Mouse (Mus musculus) gastrocnemius, postnatal 25 days (tissue): ENCODE results near the gene Mllt1. TPM values are rescaled to one million over a fixed set of nuclear protein-coding genes. Genes with fewer than 3 reads are reported as not detected.

ENCODE experiments used
- DNase-seq: peaks from one replicate; pipeline ENCODE4 v3.0.0; 2022
- total RNA-seq, 2 experiments: library from RNA; stranded (reverse); gene quantifications; 1 replicate in 1 of 2; 2 replicates in 1 of 2; pipeline ENCODE4 v1.2.3; 2021

The Mllt1 gene
- total RNA-seq, 2 experiments from 2014 or later = 16.0 to 16.5 TPM

DNA sequence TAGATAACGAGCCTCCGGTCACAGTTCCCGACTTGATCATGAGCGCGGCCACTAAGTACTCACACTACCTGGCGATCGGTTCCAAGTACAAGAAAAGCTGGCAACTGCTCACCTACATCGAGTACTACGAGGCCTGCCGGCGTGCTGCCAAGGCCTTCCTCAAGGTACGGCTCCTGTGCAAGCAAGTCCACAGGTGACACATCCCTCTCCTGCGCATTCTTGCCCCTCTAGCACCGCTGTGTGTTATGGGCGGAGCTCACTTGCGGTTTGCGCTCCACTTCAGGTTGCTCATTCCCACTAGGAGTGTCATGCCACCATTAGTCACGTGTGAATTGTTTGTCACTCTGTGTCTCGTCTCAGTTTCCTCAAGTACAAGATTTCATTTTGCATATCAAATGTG is 57.8 kb downstream of the Mllt1 start:
- DNase-seq = no peak

DNA sequence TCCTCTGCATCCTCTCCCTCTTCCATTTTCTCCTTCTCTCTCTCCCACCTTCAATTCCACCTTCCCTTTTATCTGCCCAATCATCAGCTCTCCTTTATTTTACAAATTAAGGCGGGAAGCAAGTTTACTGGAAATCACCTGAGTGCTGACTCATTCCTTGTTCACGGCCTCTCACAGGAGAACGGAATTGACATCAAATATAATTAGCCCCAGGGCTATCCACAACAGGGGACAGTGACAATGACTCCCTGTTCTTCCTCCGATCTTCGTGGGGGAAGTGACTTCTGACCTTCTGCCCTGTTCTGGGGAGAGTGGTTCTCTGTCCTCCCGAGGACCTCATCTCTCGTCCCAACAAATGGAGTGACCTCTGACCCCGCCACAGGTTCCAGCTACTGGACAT is 58.2 kb downstream of the Mllt1 start:
- no peak for DNase-seq

DNA sequence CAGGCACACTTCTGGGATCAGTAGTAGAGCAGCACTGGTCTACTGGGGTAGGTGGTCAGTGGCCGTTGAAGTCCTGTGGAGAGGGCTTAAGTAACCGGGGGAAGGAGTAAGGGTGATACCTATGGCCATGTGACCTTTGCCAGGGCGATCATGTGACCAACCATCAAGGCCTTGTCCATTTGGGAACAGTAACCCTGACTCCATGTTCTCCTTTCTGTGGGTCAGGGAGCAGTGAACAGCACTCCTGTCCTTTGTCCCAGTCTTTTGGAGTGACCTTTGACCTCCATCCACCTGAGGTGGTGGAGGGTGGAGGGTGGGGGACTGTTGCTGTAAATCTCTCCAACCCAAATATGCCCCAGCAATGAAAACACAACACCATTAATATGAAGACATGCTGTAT is 58.8 kb downstream of the Mllt1 start:
- DNase-seq = no peak

DNA sequence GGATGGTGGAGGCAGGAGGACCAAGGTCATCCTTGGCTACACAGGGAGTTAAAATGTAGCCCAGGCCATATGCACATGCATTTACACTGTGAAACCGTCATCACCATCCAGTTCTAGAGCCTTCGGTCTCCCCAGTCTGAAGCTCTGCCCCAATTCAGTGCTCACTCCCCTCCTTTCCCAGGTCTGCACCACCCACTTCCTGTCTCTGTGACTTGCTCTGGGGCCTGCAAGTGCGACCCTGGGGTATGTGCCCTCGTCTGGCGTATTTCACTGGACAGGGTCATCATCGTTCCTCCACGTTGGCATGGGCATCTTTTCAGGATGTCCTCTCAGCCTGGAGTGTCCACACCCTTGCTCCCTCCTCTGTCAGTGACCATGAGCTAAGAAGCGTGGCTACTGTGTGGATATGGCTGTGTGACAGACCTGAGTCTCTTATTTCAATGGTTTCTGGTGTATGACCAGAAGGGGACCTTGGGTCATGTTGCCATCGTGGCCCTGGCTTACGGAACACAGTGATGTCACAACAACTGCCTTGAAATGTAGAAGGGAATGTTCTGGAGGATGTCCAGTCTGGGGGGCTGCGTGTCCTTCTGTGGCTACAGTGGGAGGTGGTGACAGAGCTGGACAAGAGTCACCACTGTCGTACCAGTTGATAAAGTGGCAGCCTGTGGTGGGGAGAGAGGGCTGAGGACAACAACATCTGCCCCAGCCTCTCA is 60.1 kb downstream of the Mllt1 start, which contains the start of gene 1700061G19Rik:
Gene 1700061G19Rik, plus strand, starts transcription at position 542 of the 716 bp plus-strand sequence.
- DNase-seq = no peak

DNA sequence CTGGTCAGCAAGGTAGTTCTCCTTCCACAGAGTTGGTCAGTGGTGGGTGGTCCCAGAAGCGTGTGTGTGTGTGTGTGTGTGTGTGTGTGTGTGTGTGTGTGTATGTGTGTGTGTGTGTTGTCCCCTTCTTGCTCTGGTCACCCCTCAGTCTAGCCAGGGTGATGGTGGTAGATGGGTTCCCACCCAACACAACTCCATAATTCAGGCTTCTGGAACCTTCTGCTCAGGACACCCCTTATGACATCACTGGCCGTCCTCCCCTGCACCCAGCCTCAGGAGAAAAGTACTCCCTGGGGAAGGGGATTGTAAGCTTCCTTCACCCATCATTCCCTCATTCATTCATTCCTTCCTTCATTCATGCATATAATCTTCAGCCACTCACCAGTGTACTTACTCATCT is 61.0 kb downstream of the Mllt1 start, which contains the start of gene Acsbg2:
Gene Acsbg2, minus strand, starts transcription at position 211 of the 400 bp plus-strand sequence.
- DNase-seq = no peak

DNA sequence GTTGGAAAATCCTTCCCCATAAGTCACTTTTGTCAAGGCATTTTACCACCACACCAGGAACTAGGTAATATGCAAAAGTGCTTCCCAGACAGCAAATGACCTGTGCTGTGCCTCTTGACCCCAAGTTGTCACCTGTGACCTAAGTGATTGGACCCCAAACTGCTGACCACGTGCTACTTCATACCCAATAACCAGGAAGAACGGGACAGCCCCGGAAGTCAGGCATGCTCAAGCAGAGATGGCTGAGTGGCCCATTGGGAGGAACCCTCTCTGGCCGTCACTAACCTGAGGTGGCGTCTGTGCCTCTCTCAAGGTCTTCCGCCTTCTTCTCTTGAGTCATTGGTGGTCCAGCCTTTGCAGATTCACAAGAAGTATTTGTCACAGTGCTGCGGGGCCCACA is 62.7 kb downstream of the Mllt1 start:
- no peak for DNase-seq

DNA sequence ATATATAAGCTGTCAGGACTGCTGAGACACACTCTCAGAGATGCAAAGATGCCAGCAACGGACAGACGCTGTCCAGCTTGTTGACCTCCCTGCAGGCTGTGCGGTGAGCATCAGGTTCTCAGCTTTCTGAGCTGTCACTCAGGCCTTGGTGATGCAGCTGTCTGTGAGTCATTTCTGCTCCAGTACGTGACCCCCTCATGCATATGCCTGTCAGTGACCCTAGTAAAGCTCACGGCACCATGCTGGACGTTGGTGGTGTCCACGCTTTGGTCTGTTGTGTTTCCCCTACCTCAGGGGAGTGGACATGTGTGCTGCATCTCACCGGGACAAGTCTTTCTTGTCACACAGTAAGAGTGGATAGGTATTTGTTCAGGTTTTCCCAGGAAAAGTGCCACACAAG is 63.4 kb downstream of the Mllt1 start:
- DNase-seq = no peak

DNA sequence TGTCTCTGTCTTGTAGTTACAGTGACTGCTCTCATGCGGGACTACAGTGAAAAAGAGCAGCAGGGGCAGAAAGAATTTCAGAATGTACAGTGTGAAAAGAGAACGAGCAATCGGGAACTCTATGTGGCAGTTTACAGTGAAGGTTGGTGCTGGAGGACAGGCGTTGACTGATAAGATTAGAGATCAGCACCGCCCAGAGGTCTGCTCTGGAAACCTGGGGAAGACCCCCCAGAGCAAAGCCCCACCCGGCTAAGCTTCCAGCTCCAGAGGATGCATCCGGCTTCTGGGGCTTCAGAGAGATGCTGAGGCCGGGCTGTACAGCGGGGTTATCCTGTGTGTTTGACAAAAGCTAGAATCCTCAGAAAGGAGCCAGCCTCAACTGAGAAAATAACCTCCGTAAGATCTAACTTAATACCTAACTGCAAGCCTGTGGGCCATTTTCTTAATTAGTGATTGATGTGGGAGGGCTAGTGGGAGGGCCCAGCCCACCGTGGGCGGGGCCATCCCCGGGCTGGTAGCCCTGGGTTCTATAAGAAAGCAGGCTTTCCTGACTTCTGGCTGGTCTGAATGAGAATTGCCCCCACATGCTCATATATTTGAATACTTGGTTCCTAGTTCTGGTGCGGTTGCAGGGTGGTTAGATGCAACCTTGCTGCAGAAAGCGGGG is 64.8 kb downstream of the Mllt1 start:
- DNase-seq = no peak

DNA sequence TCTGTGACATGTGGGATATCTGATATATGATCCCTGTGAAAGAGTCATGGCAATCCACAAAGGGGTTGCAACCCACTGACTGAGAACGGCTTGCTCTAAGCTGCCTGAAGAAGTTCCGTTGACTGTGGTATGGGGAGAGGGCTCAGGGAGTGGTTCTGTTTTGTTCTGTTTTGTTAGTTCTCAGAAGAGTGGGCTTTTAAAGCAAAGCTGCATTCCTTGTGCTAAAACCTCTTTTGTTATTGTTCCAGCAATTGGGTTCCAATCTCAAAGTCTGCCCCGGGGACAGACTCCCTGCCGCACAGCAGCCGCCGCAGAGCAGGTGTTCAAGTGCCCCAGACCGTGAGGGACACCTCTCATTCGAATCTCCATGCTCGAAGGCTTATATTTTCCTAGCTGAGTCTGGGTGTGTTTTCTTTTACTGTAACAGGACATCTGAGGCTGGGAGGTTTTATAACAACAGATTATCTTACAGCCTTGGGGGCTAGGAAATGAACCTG is 65.7 kb downstream of the Mllt1 start:
- DNase-seq = no peak

DNA sequence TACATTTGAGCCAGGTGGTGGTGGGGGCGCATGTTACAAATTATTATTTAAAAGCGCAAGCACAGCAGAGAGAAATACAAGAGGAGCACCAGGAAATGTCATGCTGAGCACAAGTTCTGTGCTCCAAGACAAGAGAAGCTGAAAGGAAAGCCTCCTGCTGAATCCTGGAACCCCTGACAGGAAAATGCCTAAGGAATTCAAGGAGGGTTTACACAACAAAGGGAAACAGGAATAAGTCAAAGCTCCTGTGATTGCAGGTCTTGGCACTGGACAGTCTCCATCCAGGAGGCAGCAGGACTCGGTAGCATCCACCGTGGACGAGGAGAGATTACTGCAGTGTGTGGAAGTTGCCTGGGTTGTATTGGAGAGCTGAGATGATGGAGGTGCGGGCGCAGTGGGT is 69.1 kb downstream of the Mllt1 start:
- DNase-seq = no peak

DNA sequence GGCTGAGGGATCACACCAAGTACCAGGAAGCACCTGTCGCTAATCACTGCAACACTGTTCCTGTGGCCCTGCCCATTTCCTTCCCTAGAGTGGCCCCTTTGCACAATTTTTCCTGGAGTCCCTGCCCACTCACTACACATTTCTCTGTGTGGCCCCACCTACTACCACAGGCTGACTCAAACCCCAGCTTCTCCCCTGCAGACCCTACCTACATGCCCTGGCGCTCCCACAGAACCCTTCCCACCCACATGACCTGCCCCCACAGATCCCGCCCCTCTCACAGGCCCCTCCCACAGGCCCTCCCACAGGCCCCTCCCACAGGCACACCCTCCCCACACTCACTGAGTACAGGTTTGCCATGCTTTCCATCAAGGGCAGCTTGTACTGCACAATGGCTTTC is 74.0 kb downstream of the Mllt1 start:
- DNase-seq = no peak

DNA sequence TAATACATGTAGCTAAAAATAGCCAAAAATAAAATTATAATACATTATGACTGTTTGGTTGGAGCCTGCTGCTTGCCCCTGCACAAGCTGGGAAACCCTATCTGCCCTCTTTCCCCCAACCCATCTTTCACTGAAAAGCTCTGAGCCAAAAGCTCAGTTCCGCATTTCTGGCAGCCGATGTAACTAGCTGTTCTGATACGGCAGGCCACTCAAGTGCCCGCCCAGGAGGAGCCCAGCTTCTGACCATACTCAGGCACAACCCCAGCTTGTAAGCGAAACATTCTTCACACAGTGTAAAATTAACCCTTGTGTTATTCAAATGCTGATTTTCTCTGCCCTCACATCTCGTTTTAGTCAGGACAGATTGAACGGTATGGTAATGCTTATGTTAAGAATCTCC is 76.3 kb downstream of the Mllt1 start:
- DNase-seq = no peak

DNA sequence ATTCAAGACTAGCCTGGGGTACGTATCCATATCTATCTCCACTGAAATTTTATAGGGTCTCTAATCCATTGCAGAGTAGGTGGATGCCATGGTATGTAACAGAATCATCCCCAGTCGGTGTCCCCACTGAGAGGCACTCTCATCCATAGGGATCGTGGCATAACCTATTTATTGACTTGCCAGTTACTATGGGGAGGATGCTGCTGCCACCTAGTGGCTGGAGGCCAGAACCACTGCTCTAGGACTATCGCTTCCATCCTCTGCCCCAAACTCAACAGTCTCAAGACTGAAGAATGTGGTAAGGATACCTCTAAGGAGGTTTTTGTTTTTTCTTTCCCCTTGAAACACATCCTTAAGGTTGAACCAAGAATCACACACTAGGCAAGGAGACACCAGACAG is 77.0 kb downstream of the Mllt1 start:
- DNase-seq = peak; percentile 39

DNA sequence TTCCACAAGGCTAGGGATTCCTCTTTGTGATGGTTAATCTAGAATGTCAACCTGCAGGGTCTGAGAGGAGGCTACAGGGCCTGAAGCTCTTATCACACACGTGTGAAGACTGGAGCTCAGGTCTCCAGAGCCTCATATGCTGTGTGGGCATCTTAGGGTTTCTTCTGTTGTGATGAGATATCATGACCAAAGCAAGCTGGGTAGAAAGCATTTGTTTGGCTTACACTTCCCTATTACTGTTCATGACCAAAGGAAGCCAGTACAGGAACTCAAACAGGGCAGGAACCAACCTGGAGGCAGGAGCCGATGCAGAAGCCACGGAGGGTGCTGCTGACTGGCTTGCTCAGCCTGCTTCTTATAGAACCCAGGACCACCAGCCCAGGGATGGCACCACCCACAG is 79.8 kb downstream of the Mllt1 start:
- DNase-seq = no peak

DNA sequence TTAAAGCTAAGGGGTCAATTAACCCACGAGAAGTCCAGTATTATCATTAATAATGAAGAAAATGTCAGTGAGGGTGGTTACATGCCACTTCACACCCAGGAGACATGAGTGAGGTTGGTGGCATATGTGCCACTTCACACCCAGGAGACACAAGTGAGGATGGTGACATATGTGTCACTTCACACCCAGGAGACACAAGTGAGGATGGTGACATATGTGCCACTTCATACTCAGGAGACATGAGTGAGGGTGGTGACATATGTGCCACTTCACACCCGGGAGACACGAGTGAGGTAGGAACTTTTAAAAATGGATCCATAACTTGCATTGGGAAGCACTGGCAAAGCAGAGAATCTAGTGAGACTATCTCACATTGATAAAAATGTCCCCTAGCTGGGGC is 84.0 kb downstream of the Mllt1 start:
- no peak for DNase-seq

DNA sequence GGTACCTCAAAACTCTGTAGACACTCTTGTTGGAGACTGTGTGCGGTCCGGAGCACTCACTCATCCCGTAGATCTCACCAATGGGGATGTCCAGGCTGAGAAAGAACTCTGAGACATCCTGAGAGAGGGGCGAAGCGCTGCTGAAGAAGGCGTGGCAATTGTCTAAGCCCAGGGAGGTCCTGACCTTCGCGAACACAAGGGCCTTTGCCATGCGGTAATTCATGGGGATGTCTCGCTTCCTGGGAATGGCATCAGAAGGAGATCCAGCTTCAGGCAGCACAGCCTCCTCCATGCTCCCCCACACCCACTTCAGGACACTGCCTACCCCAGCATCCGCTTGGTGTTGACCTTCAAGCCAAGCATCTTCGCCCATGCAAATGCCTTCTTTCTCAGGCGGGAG is 85.5 kb downstream of the Mllt1 start:
- DNase-seq = no peak

DNA sequence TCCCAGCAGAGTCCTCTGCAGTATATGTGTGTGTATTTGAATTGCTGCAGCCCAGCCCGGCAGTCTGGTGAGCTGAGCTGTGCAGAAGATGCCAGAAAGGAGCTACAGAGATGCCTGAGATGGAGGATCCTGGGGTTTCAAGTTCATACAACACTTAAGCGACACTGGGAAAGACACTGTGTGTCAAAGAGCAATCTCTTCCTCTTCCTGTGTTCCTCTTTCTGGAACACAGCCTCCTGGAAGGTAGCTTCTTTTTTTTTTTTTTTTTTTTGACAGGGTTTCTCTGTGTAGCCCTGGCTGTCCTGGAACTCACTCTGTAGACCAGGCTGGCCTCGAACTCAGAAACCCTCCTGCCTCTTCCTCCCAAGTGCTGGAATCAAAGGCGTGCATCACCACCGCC is 86.4 kb downstream of the Mllt1 start:
- DNase-seq = no peak

DNA sequence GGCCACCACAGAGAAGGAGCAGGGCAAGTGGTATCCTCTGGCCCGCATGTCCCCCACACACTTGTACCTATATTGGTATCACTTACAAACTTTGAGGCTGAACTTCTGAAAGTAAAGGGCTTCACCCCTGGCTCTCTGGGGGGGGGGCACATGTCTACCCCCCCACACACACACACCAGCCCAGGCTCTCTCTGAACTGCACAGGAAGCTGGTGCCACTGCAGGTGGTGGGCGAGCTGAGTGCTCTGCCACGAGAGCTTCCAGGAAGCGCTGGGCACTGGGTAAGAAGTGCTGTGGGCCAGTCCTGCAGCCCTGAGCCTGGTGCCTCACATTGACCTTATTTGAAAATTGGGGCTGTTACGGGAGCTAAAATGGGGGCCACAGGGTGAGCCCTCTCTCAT is 91.5 kb downstream of the Mllt1 start:
- no peak for DNase-seq

Other genes starting within 250 kb of the Mllt1 start
- 100 to 1,000 TPM; 459 to 461 TPM for gene Ndufa11, start 217.6 kb downstream of the Mllt1 start, total RNA-seq
- gene Vmac, start 217.4 kb downstream of the Mllt1 start, total RNA-seq = 1 to 10 TPM; 3.3 to 3.5 TPM
- gene Nrtn, start 177.9 kb downstream of the Mllt1 start, total RNA-seq = 1 to 10 TPM; 1.9 to 3.1 TPM
- gene Dus3l, start 170.7 kb downstream of the Mllt1 start, total RNA-seq = 10 to 100 TPM; 12.4 to 14.5 TPM
- gene Prr22, start 165.2 kb downstream of the Mllt1 start, total RNA-seq = under 1 TPM in 1 of 2 experiments, not detected in 1; 0.33 TPM
- gene Rfx2, start 104.4 kb downstream of the Mllt1 start, total RNA-seq = 1 to 10 TPM; 3.0 to 4.1 TPM
- not detected for gene Acsbg2, start 61.0 kb downstream of the Mllt1 start, total RNA-seq
- gene 1700061G19Rik, start 59.9 kb downstream of the Mllt1 start, total RNA-seq = not detected
- not detected for gene Acer1, start 46.7 kb upstream of the Mllt1 start, total RNA-seq
- 10 to 100 TPM; 29.8 to 31.3 TPM for gene Clpp, start 54.9 kb upstream of the Mllt1 start, total RNA-seq
- 10 to 100 TPM; 24.4 to 28.3 TPM for gene Alkbh7, start 61.9 kb upstream of the Mllt1 start, total RNA-seq
- gene Pspn, start 64.6 kb upstream of the Mllt1 start, total RNA-seq = not detected
- gene Gtf2f1, start 75.9 kb upstream of the Mllt1 start, total RNA-seq = 10 to 100 TPM; 16.1 to 18.7 TPM
- not detected for gene Gm17949, start 76.1 kb upstream of the Mllt1 start, total RNA-seq
- gene Khsrp, start 96.1 kb upstream of the Mllt1 start, total RNA-seq = 10 to 100 TPM; 23.4 to 24.1 TPM
- not detected for gene Slc25a41, start 106.2 kb upstream of the Mllt1 start, total RNA-seq
- gene Crb3, start 123.7 kb upstream of the Mllt1 start, total RNA-seq = under 1 TPM; 0.77 to 0.99 TPM
- gene Slc25a23, start 124.4 kb upstream of the Mllt1 start, total RNA-seq = 10 to 100 TPM; 35.8 to 48.9 TPM
- 1 to 10 TPM in 1 of 2 experiments, under 1 TPM in 1; 0.31 to 1.2 TPM for gene Dennd1c, start 143.1 kb upstream of the Mllt1 start, total RNA-seq
- 1 to 10 TPM; 1.1 to 1.3 TPM for gene Tubb4a, start 152.4 kb upstream of the Mllt1 start, total RNA-seq
- gene Tnfsf9, start 169.9 kb upstream of the Mllt1 start, total RNA-seq = under 1 TPM; 0.27 to 0.41 TPM
- gene Cd70, start 214.4 kb upstream of the Mllt1 start, total RNA-seq = not detected